Mouse (Mus musculus) G1E (cell line): ENCODE results near the gene Tns2. TPM values are rescaled to one million over a fixed set of nuclear protein-coding genes. Genes with fewer than 3 reads are reported as not detected.

Experiments
- ATAC-seq: 2 replicates; pipeline ENCODE4 v1.8.0; 2016; ENCODE audit warnings: mild to moderate bottlenecking; ENCODE audit not compliant: insufficient number of reproducible peaks, poor library complexity, low FRiP score, severe bottlenecking; ENCODE audit errors: extremely low read depth
- DNase-seq: peaks from one replicate; pipeline ENCODE4 v3.0.0; 2012; ENCODE audit warnings: low spot score
- H3K27me3 ChIP-seq: 2 replicates; pipeline ENCODE4 v1.6.1; 2012; ENCODE audit warnings: mild to moderate bottlenecking, low read length, inconsistent platforms; ENCODE audit not compliant: insufficient read depth
- H3K36me3 ChIP-seq: replicated peaks from 2 replicates; pipeline ENCODE3; 2012; ENCODE audit warnings: mild to moderate bottlenecking, inconsistent platforms
- H3K4me1 ChIP-seq: 2 replicates; pipeline ENCODE4 v1.6.1; 2012; ENCODE audit warnings: low read depth, low read length, inconsistent platforms, mixed read lengths; ENCODE audit not compliant: insufficient read depth
- H3K4me3 ChIP-seq: 2 replicates; pipeline ENCODE4 v1.5.1; 2012; ENCODE audit warnings: low read depth, mild to moderate bottlenecking, inconsistent platforms, low read length, moderate library complexity, mixed read lengths
- H3K9me3 ChIP-seq: replicated peaks from 2 replicates; pipeline ENCODE4 v1.6.1; 2012; ENCODE audit warnings: inconsistent platforms
- CTCF ChIP-seq: IDR thresholded peaks from 2 replicates; pipeline ENCODE4 v1.5.1; 2012; ENCODE audit warnings: low read depth, low read length, inconsistent platforms, mixed read lengths
- GATA1 ChIP-seq: IDR thresholded peaks from 2 replicates; pipeline ENCODE4 v1.6.1; 2012; ENCODE audit warnings: borderline replicate concordance, low read length, inconsistent platforms, mixed read lengths
- GATA2 ChIP-seq: IDR thresholded peaks from 2 replicates; pipeline ENCODE4 v1.6.1; 2012; ENCODE audit warnings: low read depth, low read length, inconsistent platforms, borderline replicate concordance
- POLR2AphosphoS5 ChIP-seq: IDR thresholded peaks from 2 replicates; pipeline ENCODE4 v1.6.1; 2012; ENCODE audit warnings: low read depth, low read length, inconsistent platforms; ENCODE audit not compliant: insufficient replicate concordance
- TAL1 ChIP-seq: conservative IDR thresholded peaks from 2 replicates; pipeline ENCODE4 v1.6.1; 2012; ENCODE audit warnings: low read depth, low read length, inconsistent platforms, mixed read lengths
- polyA plus RNA-seq: library from polyadenylated mRNA; stranded (reverse); fragments of >175 nt; gene quantifications from 2 replicates; pipeline ENCODE4 v1.2.3, GENCODE M21; 2012
- total RNA-seq, 2 experiments: library from RNA; stranded (forward) in 1 of 2; stranded (reverse) in 1 of 2; fragments of 200-1000 nt in 1 of 2; fragments of >200 nt in 1 of 2; fragmentation: Nextera tagmentation in 1 of 2; gene quantifications; 2 replicates each; pipeline ENCODE4 v1.2.3; 2014 to 2017

The Tns2 gene
- total and polyA plus RNA-seq, 3 experiments, result 0.55 to 2.3 TPM; not detected in 1

DNA sequence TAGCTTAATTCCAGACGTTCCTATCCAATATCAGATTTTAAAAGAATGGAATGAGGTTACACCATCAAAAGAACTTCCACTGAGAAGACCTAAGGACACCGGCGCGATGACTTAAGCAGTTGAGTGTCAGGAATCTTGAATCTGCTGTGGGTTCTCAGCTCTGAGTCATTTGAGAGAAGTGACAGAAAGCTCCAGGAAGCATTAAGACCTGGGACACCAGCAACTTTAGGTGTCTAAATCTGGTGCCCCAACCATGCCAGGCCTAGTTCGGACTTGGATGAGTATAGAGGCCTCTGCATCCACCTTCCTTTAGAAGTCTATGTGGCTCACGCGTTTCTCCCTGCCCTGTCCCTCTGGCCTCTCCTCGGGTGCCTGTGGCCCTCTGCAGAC is 447 bp upstream of the Tns2 start:
- H3K4me3 ChIP-seq, result peak overlapping the region; percentile 72
- ATAC-seq (no peak), DNase-seq (no peak)
- peaks cover 44% of the 10 kb centered on the region for H3K36me3 ChIP-seq
- no peak for TF ChIP-seq POLR2AphosphoS5
- no peak for TF ChIP-seq TAL1
- TF ChIP-seq GATA2, result no peak
- no peak for TF ChIP-seq GATA1
- no peak for TF ChIP-seq CTCF
- no peaks in the 10 kb centered on the region for H3K9me3 ChIP-seq
- H3K4me1 ChIP-seq, result peaks cover 72% of the 10 kb centered on the region
- H3K27me3 ChIP-seq, result peaks cover 36% of the 10 kb centered on the region

DNA sequence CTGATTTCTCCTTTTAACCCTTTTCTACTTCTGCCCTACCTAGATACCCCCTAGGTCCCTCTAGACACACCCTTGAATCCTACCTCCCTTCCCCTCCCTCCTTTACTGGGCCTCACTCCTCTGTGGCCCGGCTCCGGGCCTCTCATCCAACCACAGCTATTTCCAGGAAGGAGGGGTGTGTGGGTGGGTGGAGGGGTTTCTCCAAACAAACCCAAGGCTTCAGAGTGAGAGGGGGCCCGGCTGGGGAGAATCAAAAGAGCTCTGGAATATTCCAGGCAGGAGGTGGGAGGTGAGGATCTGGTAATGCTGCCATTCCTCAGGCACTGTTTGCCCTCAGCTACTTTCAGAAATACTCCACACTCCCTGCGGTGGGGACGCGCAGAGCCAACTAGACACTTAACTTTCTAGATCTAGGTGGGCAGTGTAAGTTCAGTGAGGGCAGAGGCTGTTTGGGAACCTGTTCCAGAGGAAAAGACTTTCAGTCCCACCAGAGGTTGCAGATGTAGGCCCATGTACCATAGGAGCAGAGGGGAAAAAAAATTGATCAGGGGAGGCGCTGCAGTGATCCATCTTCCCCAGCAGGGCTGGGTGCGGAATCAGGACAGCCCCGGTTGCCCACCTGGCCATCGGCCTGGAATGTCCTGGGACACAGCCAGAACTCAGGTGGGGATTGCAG is 921 bp downstream of the Tns2 start:
- peaks cover 76% of the 10 kb centered on the region for H3K4me1 ChIP-seq
- TF ChIP-seq GATA2 (no peak), GATA1 (no peak), POLR2AphosphoS5 (no peak), TAL1 (no peak), CTCF (no peak)
- peaks cover 47% of the 10 kb centered on the region for H3K27me3 ChIP-seq
- peaks cover 31% of the 10 kb centered on the region for H3K36me3 ChIP-seq
- peak overlapping the region; percentile 72; the same call in 1 of the 2 replicates for H3K4me3 ChIP-seq
- peak; percentile 26 for DNase-seq
- no peak for ATAC-seq
- no peaks in the 10 kb centered on the region for H3K9me3 ChIP-seq

DNA sequence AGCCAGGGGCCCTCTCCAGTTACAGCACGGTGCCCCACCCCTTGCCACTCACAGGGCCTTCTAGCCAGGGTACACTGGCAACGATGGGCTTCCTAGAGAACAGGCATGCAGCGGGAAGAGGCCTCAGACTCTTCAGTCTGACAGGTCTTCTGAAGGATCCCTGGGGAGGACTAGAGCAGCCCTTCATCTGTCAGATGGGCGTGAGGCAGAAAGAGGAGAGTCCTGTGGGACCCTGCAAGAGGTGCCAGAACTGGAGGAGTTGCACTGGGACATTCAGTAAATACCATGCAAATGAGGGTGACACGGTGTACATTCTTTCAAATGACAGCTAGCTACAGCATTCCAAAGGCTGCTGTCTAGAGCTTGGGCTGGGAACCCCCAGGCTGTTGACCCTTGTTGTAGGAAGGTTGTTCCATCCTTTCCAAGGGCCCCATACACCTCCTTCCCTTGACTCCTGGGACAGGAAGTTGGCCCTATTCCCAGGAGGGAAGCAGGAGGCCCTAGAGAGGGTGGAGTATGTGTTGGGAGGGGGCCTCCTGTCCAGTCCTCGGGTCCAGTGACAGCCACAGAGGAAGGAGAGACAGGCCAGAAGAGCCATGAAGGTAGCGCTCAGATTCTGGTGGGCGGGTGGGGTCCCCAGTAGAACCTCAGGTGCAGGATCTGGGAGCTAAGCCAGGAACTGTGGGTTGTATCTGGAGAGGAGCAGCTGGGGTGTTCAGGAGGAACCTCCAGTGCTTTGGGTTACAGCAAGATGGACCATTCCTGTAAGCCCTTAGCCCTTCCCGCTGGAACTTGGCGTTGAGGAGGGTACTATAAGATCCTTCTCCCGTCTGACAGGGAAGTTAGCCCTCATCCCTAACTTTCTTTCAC is 1.7 kb downstream of the Tns2 start:
- ATAC-seq, result no peak
- Histone ChIP-seq H3K36me3 (peaks cover 25% of the 10 kb centered on the region), H3K9me3 (no peaks in the 10 kb centered on the region), H3K4me1 (peaks cover 80% of the 10 kb centered on the region), H3K4me3 (peak overlapping the region; percentile 46; the same call in 1 of the 2 replicates), H3K27me3 (peaks cover 55% of the 10 kb centered on the region)
- TF ChIP-seq GATA2 (no peak), CTCF (no peak), POLR2AphosphoS5 (no peak), TAL1 (no peak), GATA1 (no peak)
- DNase-seq, result no peak

DNA sequence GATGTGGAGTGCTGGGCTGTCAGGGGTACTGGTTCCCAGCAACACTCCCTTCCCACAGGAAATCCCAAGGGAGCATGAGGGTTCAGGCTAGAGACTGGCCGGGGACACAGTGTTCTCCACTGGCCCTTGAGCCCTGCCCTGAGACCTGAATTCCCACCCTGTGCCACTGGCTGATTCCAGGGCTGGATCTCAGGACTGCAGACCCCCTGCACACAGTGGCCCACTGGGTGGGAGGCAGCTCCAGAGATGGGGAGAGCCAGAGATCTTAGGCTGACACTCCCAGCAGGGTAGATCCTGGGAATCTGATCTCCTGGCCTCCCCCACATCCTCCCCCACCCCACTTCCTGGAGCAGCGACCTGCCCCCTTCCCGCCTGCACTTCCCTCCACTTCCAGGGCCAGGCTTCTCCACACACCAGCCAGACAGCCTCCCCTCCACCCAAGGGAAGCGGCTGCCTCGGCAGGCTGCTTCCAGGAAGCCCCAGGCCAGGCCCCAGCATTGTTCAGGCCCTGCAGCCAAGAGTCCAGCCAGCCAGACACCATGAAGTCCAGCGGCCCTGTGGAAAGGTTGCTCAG is 2.4 kb downstream of the Tns2 start:
- peaks cover 81% of the 10 kb centered on the region for H3K4me1 ChIP-seq
- no peak for TF ChIP-seq CTCF
- TF ChIP-seq POLR2AphosphoS5, result no peak
- TF ChIP-seq GATA2, result no peak
- TF ChIP-seq TAL1, result no peak
- TF ChIP-seq GATA1, result no peak
- H3K9me3 ChIP-seq, result no peaks in the 10 kb centered on the region
- no peak overlapping the region for H3K4me3 ChIP-seq
- ATAC-seq, result no peak
- peaks cover 18% of the 10 kb centered on the region for H3K36me3 ChIP-seq
- DNase-seq, result no peak
- peaks cover 61% of the 10 kb centered on the region for H3K27me3 ChIP-seq

DNA sequence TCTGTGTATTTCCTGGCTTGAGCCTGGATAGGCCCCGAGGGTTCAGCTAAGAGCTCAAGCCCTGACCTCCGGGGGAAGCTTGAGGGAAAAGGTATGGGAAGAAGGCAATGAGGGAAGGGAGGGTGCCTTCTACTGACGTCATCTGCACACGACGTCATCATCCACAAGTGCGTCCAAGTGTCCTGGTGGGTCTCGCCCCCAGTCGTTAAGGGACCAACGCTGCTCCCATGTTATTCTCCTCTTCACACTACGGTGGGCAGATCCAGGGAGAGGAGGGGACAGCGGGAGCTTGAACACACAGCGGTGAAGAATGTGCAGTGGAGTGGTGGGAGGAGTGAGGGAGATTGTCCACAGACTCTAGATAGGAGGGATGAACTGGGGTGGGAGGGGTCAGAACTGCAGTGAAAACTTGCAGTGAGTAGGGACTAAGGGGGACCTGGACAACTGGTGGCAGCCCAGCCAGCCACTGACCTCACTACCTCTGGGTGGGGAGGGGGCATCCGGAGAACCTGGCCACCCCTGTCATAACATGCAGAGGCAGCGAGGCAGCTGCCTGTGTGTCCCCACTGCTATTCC is 3.2 kb downstream of the Tns2 start:
- Histone ChIP-seq H3K4me3 (no peak overlapping the region; the same call in 1 of the 2 replicates), H3K4me1 (peaks cover 86% of the 10 kb centered on the region)
- DNase-seq, result no peak

More for the DNA sequence above, 3.2 kb downstream of the Tns2 start:
- Histone ChIP-seq H3K36me3 (peaks cover 10% of the 10 kb centered on the region), H3K27me3 (peaks cover 64% of the 10 kb centered on the region), H3K9me3 (no peaks in the 10 kb centered on the region)
- TF ChIP-seq GATA1 (no peak), CTCF (no peak), TAL1 (no peak), POLR2AphosphoS5 (no peak), GATA2 (no peak)
- no peak for ATAC-seq
